Mouse (Mus musculus) lung, postnatal 36 days (tissue): Measurements from ENCODE around the gene Sirt4.
"Not testable (repeated sequence)": the region's sequence is repeated elsewhere in the genome, so short reads cannot be mapped to it uniquely, and the experiment has no call there.

ENCODE experiments used
- DNase-seq: peaks from one replicate; pipeline ENCODE4 v3.0.0; 2022; ENCODE audit warnings: mixed read lengths

Sirt4 gene

GRCm38 (mm10) chr5:115514346-115514745 is 29.8 kb upstream of the Sirt4 start:
- DNase-seq = no peak

DNA sequence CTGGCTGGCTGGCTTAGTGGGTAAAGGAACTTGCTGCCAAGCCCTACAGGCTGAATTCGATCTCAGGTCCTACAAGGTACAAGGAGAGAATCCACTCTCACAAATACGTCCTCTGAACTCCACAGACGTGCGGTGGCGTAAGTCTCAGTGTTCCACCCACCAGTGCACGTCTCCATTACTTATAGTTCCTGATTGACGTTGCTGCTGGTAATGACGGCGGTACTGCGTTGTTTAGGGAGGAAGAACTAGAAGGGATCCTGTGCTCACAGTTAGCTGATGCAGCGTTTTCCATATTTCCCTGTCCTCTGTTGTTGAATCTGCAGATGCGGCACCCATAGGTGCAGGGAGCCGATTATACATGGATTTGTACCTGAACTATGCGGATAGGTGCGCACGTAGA is 29.2 kb upstream of the Sirt4 start:
- no peak for DNase-seq

GRCm38 (mm10) chr5:115513246-115513645 is 28.7 kb upstream of the Sirt4 start:
- no peak for DNase-seq

GRCm38 (mm10) chr5:115512375-115512774 is 27.9 kb upstream of the Sirt4 start:
- DNase-seq = no peak

DNA sequence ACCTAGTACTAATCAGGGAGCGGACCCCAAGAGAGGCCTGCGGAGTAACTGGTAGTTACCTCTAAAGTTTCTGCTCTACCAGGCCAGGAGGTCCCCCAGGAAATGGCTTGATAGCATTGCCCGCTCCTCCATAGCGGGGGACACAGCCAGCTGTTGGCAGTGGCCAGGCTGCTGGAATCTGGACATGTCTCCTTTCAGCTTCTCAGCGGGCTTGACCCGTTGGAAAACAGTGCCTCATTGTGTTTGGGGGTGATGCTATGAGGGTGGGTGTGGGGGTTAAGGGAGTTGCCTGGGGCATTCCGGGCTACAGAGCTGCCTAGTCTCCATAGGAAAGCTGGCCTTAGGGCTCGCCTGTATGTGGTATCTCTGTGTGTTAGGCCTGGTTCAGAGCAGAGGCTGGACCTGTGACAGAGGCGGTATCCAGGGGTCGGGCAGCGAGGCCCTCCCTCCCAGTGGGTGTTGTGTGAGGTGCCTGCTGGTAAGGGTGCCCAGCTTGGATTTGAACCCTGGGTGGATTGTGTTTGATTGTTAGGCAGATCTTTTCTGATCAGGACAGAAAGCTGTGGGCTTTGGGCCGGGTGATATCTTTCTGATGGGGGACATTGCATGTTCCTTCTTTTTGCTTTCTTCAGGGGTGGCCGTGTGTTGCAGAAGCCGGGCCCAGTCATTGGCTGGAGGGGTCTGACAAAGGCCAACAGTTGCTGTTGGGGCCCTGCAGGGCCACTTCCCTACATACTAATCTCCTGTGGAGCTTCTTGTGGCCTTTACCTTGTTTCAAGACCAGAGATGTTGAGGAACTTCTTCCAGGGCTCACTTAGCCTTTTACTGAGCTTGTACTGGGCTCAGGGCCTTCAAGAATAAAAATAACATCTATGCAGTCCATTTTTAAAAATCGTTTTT is 25.5 kb upstream of the Sirt4 start:
- no peak for DNase-seq

DNA sequence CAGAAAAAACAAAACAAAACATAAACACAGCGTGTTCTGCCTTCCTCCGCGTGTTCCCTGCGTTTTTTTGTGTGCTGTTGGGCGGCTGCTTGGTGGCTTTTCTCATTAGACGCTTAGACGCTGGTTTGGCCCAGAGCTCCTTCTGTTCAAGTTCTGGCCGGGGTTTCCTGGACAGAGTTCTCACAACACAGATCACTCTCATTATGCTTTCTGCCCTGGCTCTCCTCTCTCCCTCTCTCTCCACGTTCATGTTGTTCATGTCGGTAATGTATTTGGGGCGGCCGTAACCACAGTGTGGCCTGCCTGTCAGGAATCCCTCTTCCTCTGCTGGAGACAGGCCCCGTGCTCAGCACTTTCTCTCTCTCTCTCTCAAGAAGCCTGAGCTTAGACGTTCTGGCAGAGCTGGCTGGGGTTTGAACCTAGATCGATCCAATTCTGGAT is 24.8 kb upstream of the Sirt4 start:
- peak; percentile 55 for DNase-seq

DNA sequence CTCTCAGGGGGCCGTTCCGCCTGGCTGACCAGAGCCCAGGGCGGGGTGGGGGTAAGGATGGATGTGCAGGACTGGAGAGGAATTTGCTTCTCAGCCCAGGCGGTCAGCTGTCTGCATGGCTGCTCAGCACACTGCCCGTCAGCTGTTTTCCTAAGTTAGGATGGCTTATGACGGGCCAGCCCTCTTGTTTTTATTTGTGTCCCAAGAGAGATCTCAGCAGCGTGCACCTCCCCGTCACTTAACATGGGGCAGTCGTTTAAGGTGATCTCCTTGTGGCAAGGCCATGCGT is 24.3 kb upstream of the Sirt4 start:
- DNase-seq = no peak

DNA sequence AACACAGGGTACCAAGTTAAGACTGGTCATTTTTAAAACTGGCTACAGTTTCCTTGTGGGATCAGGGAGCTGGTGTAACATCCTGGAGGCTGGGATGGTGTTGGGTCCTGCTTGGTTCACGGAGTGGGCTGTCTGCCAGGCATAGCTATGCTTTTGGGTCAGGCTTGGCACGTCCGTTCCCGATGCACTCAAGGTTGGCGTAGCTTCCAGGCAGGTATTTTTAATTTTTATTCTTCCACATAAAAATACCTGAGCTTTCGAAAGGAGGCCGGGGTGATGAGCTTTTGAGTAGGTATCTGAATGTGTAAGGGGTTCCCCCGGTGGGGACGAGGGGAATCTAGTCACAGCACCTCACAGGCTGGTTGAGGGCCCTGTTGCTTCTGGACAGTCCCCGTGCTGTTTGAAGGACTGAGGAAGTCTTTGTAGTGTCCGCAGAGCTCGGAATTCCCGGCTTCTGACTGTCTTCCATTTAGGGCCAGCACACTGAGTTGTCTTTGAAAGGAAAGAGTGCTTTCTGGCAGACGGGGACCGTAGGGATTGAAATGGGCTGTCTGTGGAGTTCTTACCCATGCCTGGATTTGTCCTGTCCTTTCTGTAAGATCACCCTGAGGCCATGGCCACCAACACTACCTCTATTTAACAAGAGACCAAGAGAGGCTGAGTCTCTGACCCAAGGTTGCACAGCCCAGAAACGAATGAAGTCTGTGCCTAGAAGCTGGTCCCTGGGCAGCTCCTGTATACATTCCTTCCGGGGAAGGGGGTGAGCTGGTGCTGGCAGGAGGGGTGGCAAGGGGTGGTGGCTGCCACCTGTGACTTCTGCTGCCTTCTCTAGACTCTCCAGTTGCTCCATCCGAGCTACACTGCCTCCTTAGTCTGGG is 23.7 kb upstream of the Sirt4 start:
- peak; percentile 78 for DNase-seq

DNA sequence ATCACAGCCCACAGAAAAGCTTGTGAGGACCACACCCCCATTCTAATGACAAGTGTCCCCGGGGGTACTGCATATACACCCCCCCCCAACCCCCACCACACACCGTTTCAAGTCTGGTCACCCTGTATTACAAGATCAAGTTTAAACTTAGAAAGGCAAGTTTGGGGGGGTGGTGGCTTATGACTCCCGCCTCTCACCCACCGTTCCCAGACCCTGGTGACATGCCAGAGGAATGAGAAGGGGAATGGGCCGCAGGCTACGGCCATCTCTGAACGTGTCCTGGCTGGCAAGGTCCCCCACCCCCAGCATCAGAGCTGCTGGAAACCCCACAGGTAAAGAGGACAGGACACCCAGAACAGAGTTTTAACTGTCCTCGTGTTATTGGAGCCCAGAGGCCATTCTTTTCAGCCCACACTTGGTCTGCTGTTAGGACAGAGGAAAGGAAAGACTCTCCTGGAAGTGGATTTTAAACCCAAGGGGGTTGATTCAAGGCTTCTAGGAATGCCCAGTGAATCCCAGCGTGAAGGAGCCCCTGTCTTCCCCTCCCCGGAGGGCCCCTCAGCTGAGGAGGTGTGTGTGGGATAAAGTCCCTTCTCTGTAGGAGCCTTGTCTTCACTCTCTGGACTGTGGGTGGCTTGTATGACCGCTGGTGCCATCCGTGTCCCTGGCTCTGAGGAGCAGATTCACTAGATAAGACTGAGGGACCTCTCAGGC is 22.9 kb upstream of the Sirt4 start:
- no peak for DNase-seq

GRCm38 (mm10) chr5:115506454-115507201 is 22.1 kb upstream of the Sirt4 start, which contains the start of gene Pxn:
Gene Pxn (plus strand): TSS chr5:115506676.
- DNase-seq = peak; percentile 93

GRCm38 (mm10) chr5:115505617-115506016 is 21.1 kb upstream of the Sirt4 start:
- not testable (repeated sequence) for DNase-seq

DNA sequence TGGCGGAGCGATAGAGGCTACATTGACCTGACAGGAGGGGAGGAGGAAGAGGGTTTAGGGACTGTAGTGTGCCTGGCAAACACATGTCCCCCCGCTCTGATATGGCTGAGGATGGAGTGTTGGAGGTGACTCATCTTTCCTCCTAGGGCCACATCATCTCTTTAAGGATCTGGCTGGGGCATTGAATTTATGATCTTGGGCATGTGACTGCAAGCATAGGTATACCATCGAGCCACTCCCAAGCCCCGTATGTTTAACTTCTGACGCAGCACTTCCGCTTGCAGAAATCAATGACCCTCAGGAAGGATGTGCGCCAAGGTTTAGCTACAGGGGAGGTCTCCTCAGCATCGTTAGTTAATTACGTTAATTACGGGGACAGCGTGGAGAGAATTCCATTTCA is 18.5 kb upstream of the Sirt4 start:
- DNase-seq = no peak

DNA sequence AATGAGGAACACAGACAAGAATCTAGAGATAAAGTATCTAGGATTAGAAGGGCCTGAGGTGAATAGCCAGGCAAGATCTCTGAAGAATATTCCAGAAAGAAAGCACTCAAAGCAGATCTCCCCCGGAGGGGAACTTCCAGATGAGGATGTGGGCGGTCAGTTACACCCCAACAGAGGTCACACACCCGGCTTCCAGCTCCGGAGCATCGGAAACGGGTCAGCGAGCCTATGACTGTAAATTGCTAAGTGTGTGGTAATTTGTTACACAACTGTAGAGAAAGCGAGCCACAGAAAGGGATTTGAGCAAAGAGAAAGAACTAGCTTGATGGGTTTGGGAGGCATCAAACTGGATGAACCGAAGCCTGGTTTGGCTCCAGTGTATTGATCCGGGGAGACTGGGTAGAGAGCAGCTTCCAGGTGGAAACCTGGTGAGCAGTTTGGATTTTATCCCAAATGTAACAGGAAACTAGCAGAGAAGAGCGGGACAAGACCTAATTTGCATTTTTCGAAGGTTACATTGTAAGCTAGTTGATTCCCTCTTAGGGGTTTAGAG is 15.9 kb upstream of the Sirt4 start:
- DNase-seq = peak; percentile 66

GRCm38 (mm10) chr5:115498307-115499240 is 14.0 kb upstream of the Sirt4 start:
- no peak for DNase-seq

GRCm38 (mm10) chr5:115497033-115497432 is 12.5 kb upstream of the Sirt4 start:
- no peak for DNase-seq

- not testable (repeated sequence) for DNase-seq
Measured at GRCm38 (mm10) chr5:115495618-115496017, 11.1 kb upstream of the Sirt4 start.

DNA sequence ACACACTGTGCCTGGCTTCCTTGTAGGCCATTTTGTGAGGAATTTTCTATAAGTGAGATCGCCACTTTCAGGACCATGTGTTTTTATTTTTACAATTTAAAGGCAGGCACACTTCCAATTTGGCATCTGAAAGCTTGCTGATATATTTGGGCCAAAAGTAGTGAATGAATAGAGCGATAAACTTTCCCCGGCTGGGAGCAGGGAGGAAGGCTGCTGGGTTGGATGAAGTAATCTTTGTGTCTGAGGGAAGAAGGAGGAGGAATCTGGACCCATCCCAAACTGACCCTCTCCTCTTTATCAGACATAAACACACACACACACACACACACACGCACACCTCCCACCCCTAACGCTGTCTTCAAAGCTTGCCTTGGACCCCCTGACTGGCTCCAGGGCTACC is 8.9 kb upstream of the Sirt4 start:
- no peak for DNase-seq

GRCm38 (mm10) chr5:115492711-115493335 is 8.3 kb upstream of the Sirt4 start:
- no peak for DNase-seq

DNA sequence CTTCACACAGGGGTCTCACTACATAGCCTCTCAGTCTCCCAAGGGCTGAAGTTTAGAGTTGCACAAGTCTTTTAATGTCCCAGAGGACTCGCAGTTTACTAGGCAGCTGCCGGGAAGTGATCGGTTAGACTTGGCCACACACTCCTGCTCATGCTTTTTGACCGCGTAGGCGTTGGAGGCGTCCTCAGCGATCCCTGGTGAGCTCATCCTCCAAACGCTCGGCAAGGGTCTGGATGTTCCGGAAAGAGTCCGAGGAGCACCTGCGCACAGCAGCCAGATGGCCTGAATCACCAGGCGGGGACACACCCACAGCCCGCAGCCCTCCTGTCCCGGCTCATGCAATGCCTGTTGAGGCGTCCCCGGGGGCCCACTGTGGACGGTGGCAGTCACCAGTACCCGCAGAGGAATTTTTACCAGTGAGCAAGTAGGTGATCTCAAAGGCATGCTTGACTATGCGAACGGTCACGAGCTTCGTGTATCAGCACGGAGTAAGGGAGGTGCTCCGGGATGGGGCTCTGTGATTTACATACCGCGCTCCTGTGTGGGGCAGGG is 7.3 kb upstream of the Sirt4 start:
- DNase-seq = peak; percentile 71

- no peak for DNase-seq
Measured at GRCm38 (mm10) chr5:115491076-115491475, 6.6 kb upstream of the Sirt4 start.
